Mouse (Mus musculus): ENCODE results near the gene Lrrc2. TPM values are rescaled to one million over a fixed set of nuclear protein-coding genes. Genes with fewer than 3 reads are reported as not detected.

Gene Lrrc2
- 8.9 and 10.5 TPM in 2 replicates for total RNA-seq (2021)
- long read RNA-seq, partial matches to known transcripts, result 1 of 10 reads
- long read RNA-seq, other reads (novel, unspliced or antisense), result 9 of 10 reads

DNA sequence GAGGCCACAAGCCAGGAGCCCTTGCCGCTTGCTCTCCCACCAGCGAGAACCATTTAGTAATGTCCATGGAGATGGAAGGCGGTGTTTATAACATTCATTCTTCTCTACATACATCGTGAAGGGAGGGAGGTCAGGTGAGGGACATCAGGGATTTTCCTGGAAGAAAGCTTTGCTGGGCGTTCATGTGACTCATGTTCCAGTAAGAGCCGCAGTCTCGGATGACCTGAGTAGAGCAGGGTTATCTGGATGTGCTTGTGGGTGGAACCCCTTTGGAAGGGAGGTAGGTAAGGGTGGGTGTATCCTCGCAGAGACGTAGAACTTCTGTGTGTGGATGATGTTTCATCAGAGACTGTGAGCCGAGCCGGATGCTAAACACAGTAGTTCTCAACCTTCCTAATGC is at the start of gene Lrrc2:
Lrrc2 (plus strand) TSS at position 149 of the 400 bp plus-strand sequence.
- DNase-seq, result no peak

DNA sequence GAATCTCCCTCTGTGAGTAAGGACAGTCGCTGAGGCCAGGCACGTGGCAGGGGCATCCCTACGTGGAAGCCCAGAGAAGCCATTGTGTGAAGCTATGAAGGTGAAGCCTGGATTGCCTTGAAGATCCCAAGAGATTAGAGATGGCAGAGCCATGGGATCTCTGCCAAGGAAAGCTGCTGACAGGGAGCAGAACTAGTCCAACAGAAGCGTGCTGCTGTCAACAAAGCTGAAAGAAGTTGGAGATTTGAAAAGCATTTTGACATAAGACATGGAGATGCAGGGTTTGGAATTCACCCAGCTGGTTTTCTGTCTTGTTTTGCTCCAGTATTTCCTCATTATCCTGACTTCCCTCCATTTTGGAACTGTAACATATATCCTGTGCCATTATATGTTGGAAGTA is 49.1 kb upstream of the Lrrc2 start:
- DNase-seq, result no peak

DNA sequence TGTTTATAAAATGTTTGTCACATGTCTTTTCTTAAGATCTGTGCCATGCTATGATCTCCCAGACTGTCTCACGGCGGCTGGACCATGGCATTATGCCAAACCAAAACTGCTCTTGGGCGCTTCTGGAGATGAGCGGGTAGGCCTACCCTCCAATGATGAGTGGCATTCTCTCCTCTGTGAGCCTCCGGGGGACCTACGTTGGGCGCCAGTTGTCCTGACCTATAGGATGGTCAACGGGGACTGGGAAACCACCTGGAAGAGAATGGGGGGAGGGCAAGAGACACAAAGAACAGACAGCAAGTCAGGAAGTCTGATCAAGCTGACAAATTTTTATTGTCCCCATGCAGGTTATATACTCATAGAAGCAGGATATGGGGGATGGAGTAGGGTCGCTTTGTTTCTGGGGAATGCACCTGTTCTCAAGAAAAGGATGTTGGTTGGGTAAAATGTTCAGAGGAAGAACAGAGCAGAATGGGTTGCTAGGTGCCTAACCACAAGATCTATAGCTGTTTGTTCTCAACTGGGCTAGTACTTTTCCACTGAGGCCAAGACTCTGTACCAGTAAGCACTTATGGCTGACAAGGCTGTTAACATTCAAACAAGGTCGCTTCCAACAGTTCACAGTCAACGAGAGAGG is 44.0 kb upstream of the Lrrc2 start:
- DNase-seq, result no peak

DNA sequence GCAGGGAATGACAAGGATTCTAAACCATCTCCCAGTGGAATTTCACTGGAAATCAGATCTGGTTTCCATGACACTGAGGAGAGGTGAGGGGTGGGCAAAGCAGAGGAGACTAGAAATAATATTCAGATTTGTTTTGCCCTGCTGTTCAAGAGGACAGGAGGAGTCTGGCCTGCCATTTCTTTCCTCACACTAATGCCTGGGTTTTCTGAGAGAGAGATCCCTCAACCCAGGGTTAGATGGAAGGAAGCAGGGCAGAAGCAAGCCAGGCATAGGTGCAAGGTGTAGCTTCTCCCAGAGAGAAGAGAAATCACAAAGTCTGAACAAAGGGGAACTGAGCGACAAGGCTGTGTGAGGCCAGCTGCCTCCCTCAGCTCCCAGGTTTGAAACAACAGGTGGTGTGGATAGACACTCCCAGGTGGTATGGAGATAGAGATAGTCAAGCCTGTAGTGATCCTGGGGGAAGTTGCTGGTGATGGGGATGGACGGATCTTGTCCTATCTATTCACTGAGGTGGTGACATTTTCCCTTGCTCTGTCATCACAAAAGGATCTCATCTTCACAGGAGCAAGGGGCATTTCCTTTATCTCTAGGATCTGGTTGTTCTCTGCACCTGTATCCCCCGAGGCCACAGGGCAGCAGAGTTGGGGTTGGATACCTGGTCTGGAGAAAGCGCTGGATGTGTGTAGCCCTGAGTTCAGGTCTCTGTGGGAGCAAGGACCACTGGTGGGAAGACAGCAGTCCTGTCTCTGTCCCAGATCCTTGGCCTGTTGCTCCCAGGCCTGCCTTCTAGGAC is 43.3 kb upstream of the Lrrc2 start:
- DNase-seq, result no peak

DNA sequence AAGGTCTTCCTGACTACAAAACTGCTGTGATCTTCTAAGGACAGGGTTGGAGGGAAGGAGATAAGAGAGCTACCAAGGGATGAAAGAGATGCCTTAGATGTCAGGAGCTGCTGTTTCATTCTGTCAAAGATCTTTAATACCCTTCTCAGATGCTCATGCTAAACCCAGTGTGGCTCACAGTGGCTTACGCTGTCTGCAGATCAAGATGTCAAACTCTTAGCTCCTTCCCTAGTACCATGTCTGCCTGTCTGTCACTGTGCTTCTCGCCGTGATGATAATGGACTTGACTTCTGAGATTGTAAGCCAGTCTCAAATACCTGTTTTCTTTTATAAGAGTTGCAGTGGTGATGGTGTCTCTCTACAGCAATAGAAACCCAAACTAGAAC is 42.7 kb upstream of the Lrrc2 start:
- DNase-seq, result no peak

DNA sequence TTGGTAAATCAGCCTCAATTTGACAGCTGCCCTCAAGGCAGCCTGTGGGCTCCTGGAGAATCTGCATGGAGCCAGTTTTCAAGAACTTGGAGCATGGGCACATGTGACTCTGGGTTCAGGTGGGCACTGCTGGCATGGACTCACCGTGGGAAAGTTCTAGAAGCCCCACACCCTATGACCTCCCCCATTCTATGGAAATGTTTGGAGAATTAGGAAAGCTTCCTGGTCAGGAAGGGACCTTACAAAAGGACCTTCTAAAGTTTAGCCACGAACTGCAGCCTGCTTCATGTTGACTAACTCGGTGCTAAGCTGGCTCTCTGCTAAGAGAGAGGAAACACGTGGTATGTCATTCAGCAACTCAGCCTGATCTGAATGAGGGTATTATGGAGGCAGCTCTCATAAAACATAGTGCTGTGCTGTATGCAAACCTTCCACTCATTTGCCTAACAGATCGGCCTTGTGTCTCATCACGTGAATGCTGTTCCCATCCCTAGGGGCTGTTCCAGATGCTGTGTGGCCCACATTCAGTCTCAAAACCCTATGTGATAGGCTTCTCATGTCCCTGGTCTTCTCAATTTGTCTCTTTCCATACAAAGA is 41.9 kb upstream of the Lrrc2 start:
- DNase-seq, result no peak

DNA sequence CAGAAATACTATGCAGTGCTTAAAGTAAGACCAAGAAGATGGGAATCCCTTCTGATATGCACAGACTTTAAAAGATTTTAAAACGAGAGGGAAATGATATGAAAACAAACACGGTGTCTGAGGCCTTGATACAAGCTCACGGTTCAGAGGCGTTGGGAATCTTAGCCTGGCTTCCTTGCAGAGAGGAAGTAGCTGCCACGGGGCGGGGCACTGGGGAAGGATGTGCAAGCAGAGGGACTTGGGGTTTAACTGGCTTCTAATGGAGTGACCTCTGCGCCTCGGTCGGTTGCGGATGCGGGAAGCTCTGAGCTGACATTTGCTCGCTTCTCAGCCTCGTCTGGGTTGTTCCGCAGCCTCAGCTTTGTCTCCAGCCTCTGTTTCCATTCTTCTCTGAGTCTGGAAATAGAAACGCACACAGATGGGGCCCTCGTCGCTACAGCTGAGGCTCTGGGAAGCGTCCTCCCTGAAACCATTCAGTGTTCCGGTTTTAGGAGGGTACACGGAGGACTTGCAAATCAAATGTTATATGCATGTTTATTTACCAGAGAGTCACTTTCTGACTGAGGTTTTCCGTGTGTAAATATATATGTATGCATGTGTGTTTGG is 36.6 kb upstream of the Lrrc2 start:
- DNase-seq, result no peak

DNA sequence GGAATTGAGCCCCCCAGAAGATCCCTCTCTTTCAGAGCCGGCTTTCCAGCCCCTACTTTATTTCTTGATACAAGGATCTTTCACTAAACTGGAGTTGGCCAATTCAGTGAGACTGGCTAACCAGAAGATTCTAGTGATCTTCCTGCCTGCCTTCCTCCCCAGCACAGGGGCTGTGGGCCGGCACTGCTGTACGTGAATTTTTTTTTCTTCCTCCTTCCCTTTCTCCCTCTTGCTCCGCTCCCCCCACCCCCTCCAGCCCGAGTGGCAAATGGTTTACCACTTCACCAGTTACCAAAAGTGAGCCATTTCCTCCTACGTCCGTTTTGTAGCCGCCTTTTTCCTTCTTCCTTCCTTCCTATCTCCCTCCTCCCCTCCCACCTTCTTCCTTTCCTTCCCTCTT is 35.9 kb upstream of the Lrrc2 start:
- DNase-seq, result no peak

DNA sequence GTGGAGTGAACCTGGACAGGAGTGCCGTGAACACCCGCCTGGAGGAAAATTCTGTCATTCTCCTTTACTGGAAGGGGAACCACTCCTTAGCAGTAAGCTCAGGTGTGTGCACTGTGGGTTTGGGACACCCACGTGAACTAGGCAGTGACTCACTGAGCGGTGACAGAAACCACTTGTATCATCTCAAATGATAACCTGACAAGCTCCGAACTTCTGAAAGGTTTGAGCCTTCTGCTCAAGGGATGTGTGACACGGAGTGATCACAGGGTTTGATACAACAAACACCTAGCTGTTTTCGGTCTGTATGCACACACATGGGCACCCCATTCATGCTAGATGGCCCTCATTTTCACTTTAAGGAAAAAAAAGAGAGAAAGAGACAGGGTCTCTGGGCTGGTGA is 34.6 kb upstream of the Lrrc2 start, which contains the start of gene Fam240a:
Fam240a (minus strand) TSS at position 76 of the 400 bp plus-strand sequence.
- no peak for DNase-seq

DNA sequence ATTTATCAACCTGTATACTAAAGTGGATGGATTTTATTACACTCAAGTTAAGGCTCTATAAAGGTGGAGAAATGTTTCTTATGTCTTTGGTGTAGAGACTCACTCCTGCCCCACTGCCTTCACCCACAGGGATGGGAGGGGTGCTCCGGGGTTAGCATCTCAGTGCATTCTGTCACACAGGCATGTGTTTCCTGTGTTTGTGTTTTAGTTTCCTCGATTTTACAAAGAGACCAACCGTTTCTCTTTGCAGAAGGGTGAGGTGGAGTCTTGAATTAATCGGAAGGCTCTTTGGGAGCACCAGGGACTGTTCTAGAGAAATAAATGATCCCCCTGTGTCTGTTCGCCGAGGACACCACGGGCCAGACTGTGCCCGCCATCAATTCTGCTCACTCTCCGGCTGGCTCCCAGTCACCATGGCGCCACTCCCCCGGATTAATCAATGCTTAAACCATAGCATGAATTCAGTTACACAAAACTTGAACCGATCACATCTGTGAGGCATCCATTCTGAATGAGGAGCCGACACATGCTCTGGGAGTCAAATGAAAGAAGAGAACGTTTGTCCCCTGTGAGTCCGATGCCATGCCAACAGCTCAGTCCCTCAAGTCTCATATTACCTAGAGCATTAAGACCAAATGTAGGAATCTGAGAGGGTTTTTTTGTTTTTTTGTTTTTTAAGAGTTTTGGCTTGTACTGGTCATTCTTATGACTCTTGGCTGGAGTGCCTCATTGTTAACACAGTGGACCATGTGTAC is 30.5 kb upstream of the Lrrc2 start:
- DNase-seq, result no peak

DNA sequence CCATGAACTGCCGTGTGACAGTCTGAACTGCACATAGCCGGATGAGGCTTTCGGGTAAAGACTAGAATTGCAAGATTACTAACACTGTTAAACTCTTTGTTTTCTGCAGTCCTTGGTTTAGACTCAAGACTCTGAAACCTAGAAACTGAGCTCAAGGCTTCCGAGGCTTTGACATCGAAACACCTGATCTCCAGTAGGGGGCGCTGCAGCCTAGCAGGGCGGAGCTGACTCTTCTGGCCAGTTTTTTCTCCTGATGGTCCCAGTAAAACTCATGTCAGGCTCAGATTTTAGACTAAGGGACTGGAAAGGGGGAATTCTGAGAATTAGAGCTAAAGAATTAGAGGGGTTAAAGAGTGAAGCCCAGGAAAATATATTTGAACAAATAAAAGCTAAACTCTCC is 28.6 kb upstream of the Lrrc2 start:
- DNase-seq, result peak; percentile 86

DNA sequence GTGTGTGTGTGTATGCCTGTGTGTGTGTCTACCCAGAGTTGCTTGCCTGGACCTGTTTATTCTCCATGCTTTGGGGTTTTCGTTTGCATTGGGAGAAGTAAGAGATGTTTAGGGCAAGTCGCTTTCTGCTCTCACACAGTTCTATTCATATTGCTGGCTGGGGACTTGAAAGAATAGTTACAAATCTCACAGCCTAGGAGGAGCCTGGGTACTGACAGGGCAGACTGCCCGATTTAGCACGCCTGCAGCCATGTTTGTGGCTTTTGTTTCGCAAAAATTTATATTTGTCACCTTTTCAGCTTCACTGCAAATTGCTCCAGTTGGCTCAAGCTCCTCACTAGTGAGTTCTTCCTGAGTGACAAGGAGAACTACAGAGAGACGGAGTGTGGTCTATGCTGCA is 19.8 kb upstream of the Lrrc2 start:
- DNase-seq, result no peak

DNA sequence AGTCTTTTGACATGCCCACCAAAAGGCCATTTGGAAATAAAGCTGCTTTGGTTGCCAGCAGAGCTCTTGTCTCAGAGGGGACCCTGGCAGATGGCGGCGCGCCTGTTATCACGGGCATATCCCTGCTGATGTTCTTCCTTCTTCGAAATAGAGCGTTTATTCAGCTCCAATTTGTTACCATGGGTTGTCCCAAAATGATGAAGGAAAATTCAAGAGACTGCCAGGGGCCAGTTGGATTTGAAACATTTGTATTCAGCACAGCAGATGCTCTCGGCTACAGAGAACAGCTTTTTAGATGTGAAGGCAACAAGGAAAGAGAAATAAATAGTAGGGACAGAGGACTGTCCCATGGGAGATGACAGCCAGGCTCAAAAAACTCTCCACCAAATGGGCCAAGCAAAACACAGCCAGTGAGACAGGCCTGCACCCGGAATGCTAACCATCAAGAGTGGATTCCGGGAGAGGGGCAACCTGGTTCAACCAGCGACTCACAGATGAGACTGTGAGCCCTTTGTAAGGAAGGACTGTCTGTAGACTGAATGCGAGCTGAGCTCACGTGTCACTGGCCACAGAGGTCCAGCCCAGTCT is 17.4 kb upstream of the Lrrc2 start:
- no peak for DNase-seq

DNA sequence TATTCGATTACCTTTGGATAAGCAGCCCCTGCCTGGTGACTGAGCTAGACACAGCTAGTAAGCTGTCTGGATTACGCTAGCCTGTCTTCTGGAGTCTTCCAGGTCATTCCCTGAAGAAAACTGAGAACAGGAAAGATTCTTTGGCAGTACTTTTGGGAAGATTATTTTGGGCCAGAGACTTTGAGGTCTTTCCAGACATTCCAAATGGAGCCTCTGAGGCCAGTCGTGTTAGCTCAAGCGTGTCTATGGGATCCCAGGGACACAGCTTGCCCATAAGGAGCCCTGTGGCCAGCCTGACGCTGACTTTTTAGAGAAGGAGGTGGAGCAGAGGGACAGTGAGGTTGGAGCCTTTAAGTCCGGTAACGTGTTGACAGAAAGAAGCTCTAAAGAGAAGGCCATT is 15.4 kb upstream of the Lrrc2 start:
- no peak for DNase-seq

DNA sequence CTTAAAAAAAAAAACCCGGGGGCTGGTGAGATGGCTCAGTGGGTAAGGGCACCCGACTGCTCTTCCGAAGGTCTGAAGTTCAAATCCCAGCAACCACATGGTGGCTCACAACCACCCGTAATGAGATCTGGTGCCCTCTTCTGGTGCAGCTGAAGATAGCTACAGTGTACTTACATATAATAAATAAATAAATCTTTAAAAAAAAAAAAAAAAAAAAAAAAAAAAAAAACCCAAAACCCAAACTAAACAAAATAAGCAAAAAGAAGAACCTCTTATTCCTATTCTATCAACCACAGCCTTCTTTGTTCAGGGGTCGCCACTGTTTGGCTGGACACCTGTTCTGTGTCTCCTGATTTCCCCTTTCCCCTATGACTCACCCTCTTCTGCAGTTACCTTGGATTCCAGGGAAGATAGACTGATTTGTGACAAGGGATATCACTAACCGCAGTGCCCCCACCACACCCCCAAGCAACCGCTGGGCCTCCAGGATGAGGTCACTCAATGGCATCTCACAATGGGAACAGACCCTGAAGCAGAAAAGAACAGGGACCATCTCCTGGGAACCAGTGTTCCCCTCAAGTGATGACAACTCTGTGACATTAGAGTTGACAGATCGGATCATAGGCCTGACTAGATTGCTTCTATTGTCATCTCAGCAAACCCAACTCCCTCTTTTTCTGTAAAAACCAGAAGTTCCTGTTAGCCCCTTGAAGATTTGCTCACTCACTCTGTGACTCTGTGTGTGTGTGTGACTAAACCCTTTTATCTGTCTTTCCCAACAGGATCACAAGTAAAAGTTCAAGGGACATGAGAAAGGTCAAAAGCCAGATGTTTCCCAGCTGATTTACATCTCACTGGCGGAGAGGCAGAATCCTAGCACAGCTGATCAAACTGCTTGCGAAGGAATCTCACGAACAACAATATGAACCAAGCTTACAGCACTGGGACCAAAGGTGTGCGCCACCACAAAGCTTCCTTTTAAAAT is 13.5 kb upstream of the Lrrc2 start:
- peak; percentile 31 for DNase-seq

DNA sequence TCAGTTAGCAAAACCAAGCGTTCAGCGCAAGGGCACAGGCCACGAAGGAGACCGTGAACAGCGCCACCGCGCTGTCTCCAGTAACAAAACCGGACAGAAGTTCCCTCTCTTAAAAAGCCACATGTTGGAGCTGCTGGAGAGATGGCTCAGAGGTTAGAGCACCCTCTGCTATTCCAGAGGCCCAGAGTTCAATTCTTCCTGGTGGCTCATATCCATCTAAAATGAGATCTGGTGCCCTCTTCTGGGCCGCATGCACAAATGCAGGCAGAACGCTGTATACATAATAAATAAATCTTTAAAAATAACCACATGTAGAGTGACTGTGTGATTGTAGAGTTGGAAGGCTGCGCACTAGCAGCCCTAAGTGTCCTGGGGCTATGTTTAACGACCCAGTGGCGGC is 7.1 kb upstream of the Lrrc2 start:
- DNase-seq, result no peak

DNA sequence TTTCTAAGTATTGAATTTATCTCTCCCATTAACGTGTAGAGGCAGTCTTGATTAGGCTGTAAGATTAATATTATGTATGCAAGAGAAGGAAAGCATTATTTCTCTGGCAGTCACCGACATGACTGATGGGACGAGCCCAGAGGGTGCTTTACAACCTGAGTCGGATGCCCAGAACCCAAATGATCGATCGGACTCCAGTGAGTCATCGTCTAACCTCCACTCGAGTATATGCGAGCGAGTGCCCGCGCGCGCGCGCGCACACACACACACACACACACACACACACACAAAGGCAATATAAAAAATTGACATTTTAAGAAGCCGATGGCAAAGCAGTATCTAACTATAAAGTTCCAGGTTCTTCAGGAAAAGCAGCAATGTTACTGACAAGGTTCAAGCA is 6.0 kb upstream of the Lrrc2 start:
- DNase-seq, result no peak

DNA sequence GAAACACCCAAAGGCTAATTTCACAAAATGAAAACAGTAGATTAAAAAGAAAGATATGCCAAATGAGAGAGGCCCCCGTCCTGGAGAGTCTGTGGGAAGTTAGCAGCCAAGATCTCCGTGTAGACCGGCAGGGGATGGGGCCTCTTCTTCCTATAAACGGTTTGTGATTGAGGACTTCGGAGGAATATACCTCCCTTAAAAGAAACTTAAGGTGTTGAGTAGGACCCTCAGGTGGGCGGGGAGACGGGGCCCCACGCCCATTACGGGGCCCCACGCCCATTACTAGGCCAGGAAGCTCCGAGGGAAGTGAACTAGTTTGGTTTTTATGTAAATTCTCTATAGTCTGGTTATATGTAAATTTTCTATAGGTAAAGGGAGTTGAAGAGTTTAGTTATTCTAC is 5.4 kb upstream of the Lrrc2 start, which contains the start of gene Tdgf1:
Tdgf1 (minus strand) TSS at position 233 of the 400 bp plus-strand sequence.
- DNase-seq, result no peak

DNA sequence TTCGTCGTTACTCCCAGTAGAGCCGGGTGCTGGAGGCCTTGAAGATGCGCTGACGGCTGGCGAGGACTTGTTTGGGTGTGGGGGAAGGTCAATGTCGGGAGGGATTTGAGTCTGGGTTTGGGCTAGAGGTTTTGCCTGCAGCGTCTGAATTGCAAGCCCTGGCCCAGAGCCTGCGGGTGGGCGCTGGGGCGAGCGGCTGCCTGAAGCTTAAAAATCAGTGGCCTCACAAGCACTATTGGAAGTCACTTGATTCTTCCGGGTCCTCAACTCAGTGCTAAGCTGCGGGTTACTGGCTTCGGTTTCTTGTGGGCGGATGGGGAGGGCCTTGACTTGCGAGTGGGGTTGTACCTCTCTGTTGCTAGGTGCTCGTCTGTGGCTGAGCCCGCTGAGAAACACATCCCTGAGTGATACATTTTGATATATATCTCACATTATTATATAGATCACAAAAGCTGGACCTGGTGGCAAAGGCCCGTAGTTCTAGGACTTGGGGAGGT is 4.7 kb upstream of the Lrrc2 start:
- no peak for DNase-seq

DNA sequence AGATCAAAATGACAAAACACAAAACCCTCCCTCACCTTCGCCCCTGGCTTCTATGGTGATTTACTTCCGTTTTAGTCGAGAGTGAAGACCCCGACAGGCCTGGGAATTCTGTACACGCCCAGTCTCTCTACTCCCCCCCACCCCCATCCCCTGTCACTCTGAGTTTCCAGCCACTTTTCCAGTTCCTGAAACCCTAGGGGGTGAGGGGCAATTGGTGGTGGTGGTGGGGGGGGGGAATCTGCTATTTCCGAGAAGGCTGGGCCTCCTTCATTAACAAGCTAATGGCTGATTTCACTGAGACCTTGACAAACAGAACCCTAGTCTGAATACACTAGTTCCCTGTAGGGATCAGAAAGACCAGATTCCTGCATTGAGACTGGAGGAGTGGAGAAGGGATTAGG is 4.1 kb upstream of the Lrrc2 start:
- no peak for DNase-seq

All from adrenal gland, postnatal 25 days (tissue).